Mouse (Mus musculus): ENCODE measurements around the gene Fcer1g. TPM values are rescaled to one million over a fixed set of nuclear protein-coding genes. Genes with fewer than 3 reads are reported as not detected.
"Not testable (repeated sequence)": the region's sequence is repeated elsewhere in the genome, so short reads cannot be mapped to it uniquely, and the experiment has no call there.

The Fcer1g gene
- polyA plus RNA-seq, 1 experiment = 138 TPM

DNA sequence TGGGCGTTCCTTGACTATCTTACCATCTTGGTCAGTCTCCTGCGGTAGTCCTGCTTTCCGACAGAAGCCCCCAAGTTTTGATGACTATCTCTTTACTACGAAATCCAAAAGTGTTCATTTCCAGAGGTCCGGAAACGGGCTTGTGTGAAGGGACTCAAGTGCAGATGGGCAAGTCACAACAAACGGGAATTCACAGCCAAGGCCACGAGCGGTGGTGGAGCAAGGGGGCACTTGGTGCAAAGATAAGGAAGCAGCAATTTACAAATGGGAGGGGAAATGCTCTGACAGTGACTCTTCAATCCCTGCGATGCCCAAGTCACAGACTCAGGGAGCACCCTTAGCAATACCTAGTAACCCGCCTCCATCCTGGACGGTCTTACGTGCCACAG, 13.3 kb upstream of the Fcer1g start:
- Histone ChIP-seq H3K36me3 (ENCODE audit: control insufficient read depth, insufficient read depth, low read length) (peaks cover 13% of the 10 kb centered on the region), H3K27me3 (ENCODE audit: control insufficient read depth, insufficient read depth, low read length) (no peaks in the 10 kb centered on the region), H3K4me1 (replicated peaks; ENCODE audit: control insufficient read depth, insufficient read depth, low read length) (peaks cover 9% of the 10 kb centered on the region), H3K4me3 (ENCODE audit: control insufficient read depth, insufficient read depth, low read length) (peak overlapping the region; percentile 51), H3K27ac (ENCODE audit: control insufficient read depth, insufficient read depth, low read length) (peak overlapping the region; percentile 31; the same call in 1 of the 2 replicates)
- TF ChIP-seq CTCF (IDR thresholded peaks at IDR 0.05; ENCODE audit: borderline replicate concordance, control insufficient read depth, extremely low read depth, insufficient read depth, low read length, poor library complexity) (no peak), POLR2A (IDR thresholded peaks at IDR 0.05; ENCODE audit: control insufficient read depth, extremely low read depth, insufficient read depth, low read length, poor library complexity) (no peak)
- 20% methylated on average over 13 of the region's 13 CpGs for WGBS
- DNase-seq = no peak

DNA sequence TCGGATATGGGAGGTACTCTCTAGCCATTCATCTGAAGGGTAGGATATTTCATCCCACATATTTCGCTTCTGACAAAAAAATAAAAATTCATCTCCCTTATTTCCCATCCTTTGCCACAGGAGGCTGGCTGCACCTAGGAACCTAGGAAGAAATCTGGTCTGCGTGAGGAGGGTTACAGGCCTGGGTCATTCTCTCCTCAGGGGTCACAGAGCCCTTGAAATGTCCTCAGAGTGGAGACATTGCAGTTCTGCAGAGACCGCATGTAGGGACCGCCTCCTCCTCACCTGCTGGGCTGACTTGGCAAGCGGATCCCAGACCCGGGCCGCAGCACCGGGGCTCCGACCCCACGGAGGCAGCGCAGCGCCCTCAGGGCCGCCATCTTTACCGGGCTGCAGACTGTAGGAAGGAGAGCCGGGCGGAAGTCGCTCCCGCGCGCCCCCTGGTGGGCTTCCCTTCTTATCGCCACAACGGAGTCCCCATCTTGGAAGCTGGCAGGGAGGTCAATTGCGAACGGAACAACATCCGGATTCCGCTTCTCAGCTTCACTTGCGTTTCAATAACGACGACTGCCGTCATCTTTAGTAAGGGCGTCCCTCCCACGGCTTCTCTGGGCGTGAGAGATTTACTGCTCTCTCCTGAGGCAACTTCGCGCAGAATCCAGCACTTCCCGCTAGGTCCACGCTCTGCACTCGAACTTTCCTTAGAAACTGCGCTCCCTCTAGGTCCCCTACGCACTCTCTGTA, 12.7 kb upstream of the Fcer1g start:
- Histone ChIP-seq H3K27me3 (ENCODE audit: control insufficient read depth, insufficient read depth, low read length) (no peaks in the 10 kb centered on the region), H3K4me3 (ENCODE audit: control insufficient read depth, insufficient read depth, low read length) (peak overlapping the region; percentile 61), H3K4me1 (replicated peaks; ENCODE audit: control insufficient read depth, insufficient read depth, low read length) (peaks cover 9% of the 10 kb centered on the region), H3K27ac (ENCODE audit: control insufficient read depth, insufficient read depth, low read length) (peak overlapping the region; percentile 31; the same call in 1 of the 2 replicates), H3K36me3 (ENCODE audit: control insufficient read depth, insufficient read depth, low read length) (peaks cover 14% of the 10 kb centered on the region)
- under 1% methylated on average over 41 of the region's 41 CpGs for WGBS
- DNase-seq = peak; percentile 95
- peak; percentile 98 for TF ChIP-seq CTCF (IDR thresholded peaks at IDR 0.05; ENCODE audit: borderline replicate concordance, control insufficient read depth, extremely low read depth, insufficient read depth, low read length, poor library complexity)
- TF ChIP-seq POLR2A (IDR thresholded peaks at IDR 0.05; ENCODE audit: control insufficient read depth, extremely low read depth, insufficient read depth, low read length, poor library complexity) = peak; percentile 79

DNA sequence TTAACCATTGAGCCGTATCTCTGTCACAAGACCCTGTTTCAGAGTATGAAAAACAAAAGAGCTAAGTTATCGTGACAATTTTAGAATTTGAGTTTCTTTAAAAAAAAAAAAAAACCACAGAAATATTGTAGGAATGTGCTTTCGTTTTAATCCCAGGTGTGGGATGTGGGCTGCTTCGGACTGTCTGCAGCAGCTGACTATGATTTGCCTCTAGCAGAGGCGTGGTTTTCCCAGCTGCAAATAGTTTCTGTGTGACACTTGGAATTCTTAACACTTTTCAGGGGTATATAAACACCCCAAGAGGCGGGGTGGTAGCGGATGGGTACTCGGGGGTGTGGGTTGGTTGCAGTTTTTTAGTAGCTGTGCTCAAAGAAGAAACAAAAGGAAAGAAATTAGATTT, 11.2 kb upstream of the Fcer1g start:
- no peak for TF ChIP-seq CTCF (IDR thresholded peaks at IDR 0.05; ENCODE audit: borderline replicate concordance, control insufficient read depth, extremely low read depth, insufficient read depth, low read length, poor library complexity)
- no peak for TF ChIP-seq POLR2A (IDR thresholded peaks at IDR 0.05; ENCODE audit: control insufficient read depth, extremely low read depth, insufficient read depth, low read length, poor library complexity)
- WGBS = 94% methylated on average over 8 of the region's 8 CpGs
- H3K36me3 ChIP-seq (ENCODE audit: control insufficient read depth, insufficient read depth, low read length) = peaks cover 29% of the 10 kb centered on the region
- DNase-seq = no peak
- no peak overlapping the region for H3K4me3 ChIP-seq (ENCODE audit: control insufficient read depth, insufficient read depth, low read length)
- H3K27ac ChIP-seq (ENCODE audit: control insufficient read depth, insufficient read depth, low read length) = no peak overlapping the region
- H3K4me1 ChIP-seq (replicated peaks; ENCODE audit: control insufficient read depth, insufficient read depth, low read length) = peaks cover 9% of the 10 kb centered on the region
- H3K27me3 ChIP-seq (ENCODE audit: control insufficient read depth, insufficient read depth, low read length) = no peaks in the 10 kb centered on the region

DNA sequence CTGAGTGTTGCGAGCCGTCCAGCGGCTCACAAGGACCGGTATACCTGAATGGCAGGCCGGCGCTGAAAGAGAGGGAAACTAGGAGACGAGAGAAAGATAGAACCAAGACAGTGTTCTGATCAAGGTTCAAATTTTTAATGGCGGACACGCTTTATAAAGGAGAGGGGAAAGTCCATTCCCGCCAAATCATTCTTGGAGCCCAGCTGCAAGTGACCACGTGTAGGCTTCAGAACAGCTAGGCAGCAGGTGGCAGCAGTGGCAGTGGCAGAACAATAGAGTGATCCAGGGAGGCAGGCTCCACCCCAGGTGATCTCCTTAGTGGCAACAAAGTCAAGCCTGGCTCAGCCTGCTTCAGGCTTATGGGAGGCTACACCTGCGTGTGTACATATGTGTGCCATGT, 7.8 kb upstream of the Fcer1g start:
- H3K36me3 ChIP-seq (ENCODE audit: control insufficient read depth, insufficient read depth, low read length) = peaks cover 58% of the 10 kb centered on the region
- not testable (repeated sequence) for H3K27me3 ChIP-seq (ENCODE audit: control insufficient read depth, insufficient read depth, low read length); H3K4me1 ChIP-seq (replicated peaks; ENCODE audit: control insufficient read depth, insufficient read depth, low read length); DNase-seq; H3K27ac ChIP-seq (ENCODE audit: control insufficient read depth, insufficient read depth, low read length); H3K4me3 ChIP-seq (ENCODE audit: control insufficient read depth, insufficient read depth, low read length)
- 97% methylated on average over 12 of the region's 12 CpGs for WGBS

DNA sequence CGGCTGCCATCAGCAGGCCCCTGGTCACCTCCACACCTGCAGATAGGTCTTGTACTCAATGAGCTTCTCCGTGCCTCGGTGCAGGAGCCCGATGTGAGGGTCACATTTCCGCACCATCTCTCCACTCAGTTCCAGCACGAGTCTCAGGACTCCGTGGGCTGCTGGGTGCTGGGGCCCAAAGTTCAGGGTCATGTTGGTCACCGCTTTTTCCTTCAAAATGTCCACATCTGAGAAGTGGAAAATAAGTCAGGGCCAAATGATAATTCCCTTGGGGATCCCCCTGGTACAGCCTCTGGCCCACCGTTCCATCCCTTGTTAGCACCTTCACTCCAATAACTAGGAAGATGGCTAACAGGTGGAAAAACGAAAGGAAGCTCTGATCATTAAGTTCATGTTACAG, 6.7 kb upstream of the Fcer1g start:
- H3K4me1 ChIP-seq (replicated peaks; ENCODE audit: control insufficient read depth, insufficient read depth, low read length) = no peaks in the 10 kb centered on the region
- DNase-seq = no peak
- WGBS = 97% methylated on average over 10 of the region's 10 CpGs
- no peak overlapping the region for H3K4me3 ChIP-seq (ENCODE audit: control insufficient read depth, insufficient read depth, low read length)
- H3K27me3 ChIP-seq (ENCODE audit: control insufficient read depth, insufficient read depth, low read length) = no peaks in the 10 kb centered on the region
- no peak for TF ChIP-seq CTCF (IDR thresholded peaks at IDR 0.05; ENCODE audit: borderline replicate concordance, control insufficient read depth, extremely low read depth, insufficient read depth, low read length, poor library complexity)
- no peak for TF ChIP-seq POLR2A (IDR thresholded peaks at IDR 0.05; ENCODE audit: control insufficient read depth, extremely low read depth, insufficient read depth, low read length, poor library complexity)
- H3K27ac ChIP-seq (ENCODE audit: control insufficient read depth, insufficient read depth, low read length) = no peak overlapping the region
- peaks cover 68% of the 10 kb centered on the region for H3K36me3 ChIP-seq (ENCODE audit: control insufficient read depth, insufficient read depth, low read length)

DNA sequence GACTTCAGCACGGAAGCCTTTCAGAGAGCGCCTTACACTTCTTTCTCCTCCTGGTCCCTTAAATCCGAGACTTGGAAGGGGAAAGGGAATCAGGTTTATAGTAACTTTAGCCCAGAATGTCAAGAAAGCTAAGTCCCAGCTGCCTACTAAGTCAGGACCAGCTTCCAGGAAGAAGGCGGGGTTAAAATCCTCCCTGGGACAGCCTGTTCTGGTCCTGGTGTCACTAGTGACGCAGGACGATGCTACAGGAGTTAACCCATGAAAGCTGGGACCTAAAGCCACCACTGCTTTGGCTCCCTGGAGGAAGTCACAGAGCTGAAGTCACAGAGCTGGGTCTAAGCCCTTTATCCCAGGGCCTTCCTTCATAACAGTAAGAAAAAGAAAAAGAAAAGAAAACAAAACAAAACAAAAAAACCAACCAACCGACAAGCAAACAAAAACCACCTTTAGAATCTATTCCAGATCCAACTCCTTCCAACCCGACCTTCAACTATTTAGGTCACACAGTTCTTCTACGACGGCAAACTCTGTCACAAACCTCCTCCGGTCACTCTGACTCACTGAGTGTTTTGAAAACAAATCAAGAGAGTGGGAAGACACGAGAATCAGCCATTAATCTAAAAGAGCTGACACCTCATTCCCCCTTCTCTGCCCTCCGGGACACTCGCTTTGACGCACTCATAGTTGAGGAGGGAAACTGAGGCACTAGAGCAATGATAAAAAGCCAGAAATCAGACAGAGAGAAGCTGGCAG, 6.0 kb upstream of the Fcer1g start:
- Histone ChIP-seq H3K4me3 (ENCODE audit: control insufficient read depth, insufficient read depth, low read length) (no peak overlapping the region), H3K27ac (ENCODE audit: control insufficient read depth, insufficient read depth, low read length) (no peak overlapping the region), H3K36me3 (ENCODE audit: control insufficient read depth, insufficient read depth, low read length) (peaks cover 74% of the 10 kb centered on the region), H3K4me1 (replicated peaks; ENCODE audit: control insufficient read depth, insufficient read depth, low read length) (no peaks in the 10 kb centered on the region), H3K27me3 (ENCODE audit: control insufficient read depth, insufficient read depth, low read length) (no peaks in the 10 kb centered on the region)
- TF ChIP-seq CTCF (IDR thresholded peaks at IDR 0.05; ENCODE audit: borderline replicate concordance, control insufficient read depth, extremely low read depth, insufficient read depth, low read length, poor library complexity) = no peak
- TF ChIP-seq POLR2A (IDR thresholded peaks at IDR 0.05; ENCODE audit: control insufficient read depth, extremely low read depth, insufficient read depth, low read length, poor library complexity) = no peak
- no peak for DNase-seq
- WGBS = 95% methylated on average over 15 of the region's 15 CpGs

Data from thymus, adult 2 months (tissue).